Mouse (Mus musculus): ENCODE results near the gene Rtca. TPM values are rescaled to one million over a fixed set of nuclear protein-coding genes. Genes with fewer than 3 reads are reported as not detected.

Rtca gene
- total RNA-seq (2021): 10 to 100 TPM; 24.3 to 25.7 TPM

GRCm38 (mm10) chr3:116507772-116508351 is at the start of gene Rtca:
Gene Rtca, minus strand, starts transcription at chr3:116508208.
- intact Hi-C loops (cut with DNase I): loop anchor here (2.0 to 5.0 kb wide), 6 partner anchors 69 to 324 kb away; partner anchors contain the start of genes Cdc14a and Sass6
- peak; percentile 99 for DNase-seq

- DNase-seq: no peak
- intact Hi-C loops (cut with DNase I): no loop called here
These were observed 43.4 kb upstream of the Rtca start for GRCm38 (mm10) chr3:116551362-116551761.

DNA sequence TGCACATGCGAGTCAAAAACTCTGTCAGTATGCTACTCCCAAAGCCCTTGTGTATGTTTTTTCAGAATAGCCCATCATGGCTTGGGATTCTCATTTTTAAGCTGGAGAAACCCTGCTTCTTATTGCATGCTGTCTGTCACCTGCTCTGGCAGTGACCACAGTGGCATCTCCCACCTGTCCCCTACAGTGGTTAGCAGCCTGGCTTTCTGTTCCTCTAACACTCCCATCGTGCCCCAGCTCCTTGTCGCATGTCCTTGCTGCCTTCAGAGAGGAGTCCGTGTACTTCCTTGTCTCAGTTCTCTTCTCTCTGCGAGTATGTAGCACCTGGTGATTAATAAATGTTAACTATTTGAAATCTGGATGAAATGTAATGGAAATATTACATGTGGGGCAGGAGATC is 39.4 kb upstream of the Rtca start:
- no peak for DNase-seq
- intact Hi-C loops (cut with DNase I): no loop called here

- no peak for DNase-seq
- intact Hi-C loops (cut with DNase I): no loop called here
These were observed 34.5 kb upstream of the Rtca start for GRCm38 (mm10) chr3:116542532-116542931.

DNA sequence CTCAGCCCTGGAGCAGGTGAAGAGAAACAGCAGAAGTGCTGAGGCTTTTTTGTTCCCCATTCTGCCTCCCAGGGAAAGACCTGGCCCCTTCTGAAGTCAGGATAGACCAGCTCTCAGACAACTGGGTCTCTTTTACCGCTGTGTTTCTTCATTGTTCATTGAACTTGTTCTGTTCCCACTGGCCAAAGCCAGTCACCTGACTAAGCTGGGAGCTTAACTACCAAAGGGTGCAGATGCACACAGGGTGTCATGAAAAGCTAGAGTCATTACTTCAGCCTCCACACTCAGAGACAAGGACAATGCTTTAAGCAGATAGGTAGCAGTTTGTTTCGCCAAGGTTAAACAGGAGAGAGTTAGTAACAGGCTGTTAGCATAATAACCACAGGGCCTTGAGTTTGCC is 34.1 kb upstream of the Rtca start:
- intact Hi-C loops (cut with DNase I): no loop called here
- DNase-seq: no peak

DNA sequence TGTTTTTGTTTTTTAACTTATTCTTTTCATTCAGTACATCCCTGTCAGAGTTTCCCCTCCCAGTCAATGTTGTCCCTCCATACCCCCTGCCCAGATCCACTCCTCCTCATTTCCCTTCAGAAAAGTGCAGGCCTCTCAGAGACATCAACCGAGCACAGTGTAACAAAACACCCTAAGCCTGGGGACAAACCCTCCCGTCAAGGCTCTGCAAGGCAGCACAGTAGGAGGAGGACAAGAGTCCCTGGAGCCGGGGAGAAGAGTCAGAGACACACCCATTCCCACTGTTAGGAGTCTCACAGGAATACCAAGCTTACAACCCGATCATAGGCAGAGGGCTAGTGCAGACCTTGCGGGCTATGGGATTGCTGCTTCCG is 29.2 kb upstream of the Rtca start:
- intact Hi-C loops (cut with DNase I): no loop called here
- DNase-seq: no peak

DNA sequence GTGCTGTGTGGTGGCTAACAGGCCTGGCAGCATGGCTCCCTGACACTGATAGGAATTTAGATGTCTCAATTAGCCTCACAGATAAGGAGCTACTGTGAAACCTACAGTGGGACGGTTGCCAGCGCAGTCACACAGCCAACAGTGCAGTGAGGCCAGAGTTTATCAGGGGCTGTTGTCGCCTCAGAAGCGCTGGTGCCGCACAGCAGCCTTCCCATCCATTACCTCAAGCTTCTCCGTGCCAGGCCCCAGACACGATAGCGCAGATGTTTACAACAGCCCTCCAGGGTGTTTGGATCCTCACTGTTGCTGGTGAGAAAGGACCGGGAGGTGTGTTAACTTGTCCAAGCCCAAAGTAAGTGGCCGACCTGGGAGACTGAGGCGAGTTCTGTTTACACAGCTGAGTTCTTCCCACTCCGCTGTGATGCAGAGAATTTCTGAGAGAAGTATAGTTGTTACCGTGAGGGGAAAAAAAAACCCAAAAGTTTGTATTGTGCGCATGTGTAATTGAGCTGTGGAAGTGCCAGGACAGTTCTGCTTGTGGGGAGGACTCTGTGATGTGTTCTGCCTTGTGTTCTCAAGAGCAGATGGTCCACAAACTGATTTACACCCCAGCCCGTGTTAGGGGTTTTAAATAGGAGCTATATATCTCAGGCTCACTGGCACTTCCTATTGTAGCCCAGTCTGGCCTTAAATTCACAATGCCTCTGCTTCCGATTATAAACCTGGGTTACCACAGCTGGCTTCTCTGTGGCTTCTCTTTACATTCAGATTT is 28.6 kb upstream of the Rtca start:
- intact Hi-C loops (cut with DNase I): no loop called here
- DNase-seq: peak; percentile 69 to 81

GRCm38 (mm10) chr3:116530826-116531225 is 22.8 kb upstream of the Rtca start:
- intact Hi-C loops (cut with DNase I): no loop called here
- DNase-seq: peak in 1 of 2 experiments; percentile 39

DNA sequence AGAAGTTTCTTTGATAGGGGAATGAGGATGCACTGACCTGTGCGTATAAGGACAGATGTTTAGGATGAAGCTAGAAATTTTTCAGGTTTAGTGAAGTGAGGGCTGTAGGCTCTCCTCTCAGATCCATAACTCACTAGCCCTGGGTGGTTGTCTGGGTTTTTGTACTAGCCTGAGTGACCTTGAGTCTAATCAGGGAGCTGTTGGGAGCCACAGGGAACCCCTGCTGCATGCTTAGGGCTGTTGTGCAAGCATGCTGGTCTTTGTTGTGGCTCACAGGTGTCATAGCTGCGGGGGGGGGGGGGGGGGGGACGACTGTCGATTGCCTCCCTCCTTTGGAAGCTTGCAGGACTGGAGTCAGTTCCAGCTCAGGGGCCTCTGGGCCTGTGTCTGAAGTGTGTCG is 21.7 kb upstream of the Rtca start:
- DNase-seq: no peak
- intact Hi-C loops (cut with DNase I): no loop called here

DNA sequence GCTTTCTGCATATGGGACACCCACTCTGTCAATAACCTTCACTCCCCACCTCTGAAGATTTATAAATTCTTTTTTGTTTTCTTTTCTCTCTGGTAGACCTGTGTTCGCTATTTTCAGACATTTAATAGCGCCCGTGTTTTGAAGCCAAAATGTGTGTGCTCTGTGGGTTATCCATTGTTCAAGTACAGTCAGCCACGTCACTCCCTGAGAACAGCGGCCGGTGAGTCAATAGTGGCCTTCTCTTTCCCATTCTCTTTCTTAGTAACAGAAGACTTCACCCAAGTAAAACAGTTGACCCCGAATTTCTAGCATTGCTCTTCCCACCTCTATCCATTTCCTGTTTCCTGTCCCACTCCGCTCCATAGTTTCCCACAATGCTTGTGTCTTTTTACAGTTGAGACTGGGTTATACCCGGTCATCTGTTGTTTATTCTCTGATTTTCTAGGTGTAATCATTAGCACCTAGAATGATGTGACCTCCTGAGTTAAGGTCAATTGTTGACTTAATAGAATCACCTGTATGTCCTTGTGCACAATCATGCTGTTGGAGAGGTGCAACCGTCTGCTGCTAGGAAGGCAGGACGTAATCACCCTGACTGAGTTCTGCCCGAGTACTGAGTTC is 12.2 kb upstream of the Rtca start:
- DNase-seq: no peak

GRCm38 (mm10) chr3:116512904-116513716 is 5.1 kb upstream of the Rtca start, which contains the start of gene Dbt:
Gene Dbt, plus strand, starts transcription at chr3:116513070.
- peak; percentile 90 for DNase-seq
- intact Hi-C loops (cut with DNase I): no loop called here

More for the DNA sequence above, 12.2 kb upstream of the Rtca start:
- intact Hi-C loops (cut with DNase I): no loop called here

- DNase-seq: no peak
- intact Hi-C loops (cut with DNase I): no loop called here
These were observed 4.3 kb upstream of the Rtca start for GRCm38 (mm10) chr3:116512151-116512903.

DNA sequence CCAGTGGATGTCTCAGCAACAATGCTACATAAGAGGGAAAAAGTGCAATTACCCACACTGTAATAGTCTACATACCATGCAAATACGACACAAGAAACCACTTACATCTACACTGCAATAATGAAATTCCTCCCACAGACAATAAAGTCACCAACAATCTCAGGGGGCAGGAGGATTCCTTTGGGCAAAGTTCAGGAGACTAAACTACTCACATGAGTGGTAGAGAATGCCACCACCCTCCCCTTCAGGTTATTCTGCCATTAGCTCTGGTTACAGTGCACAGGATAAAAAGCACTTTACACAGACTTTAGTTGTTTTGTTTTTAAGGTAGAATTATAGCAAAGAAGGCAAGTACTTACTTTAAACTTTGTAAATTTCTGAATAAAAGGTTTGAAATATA is 12.3 kb downstream of the Rtca start:
- intact Hi-C loops (cut with DNase I): loop anchor here (2.0 kb wide), 1 partner anchor 163 kb away; no protein-coding TSS in a partner anchor
- no peak for DNase-seq

- intact Hi-C loops (cut with DNase I): loop anchor here (2.0 to 5.0 kb wide), 2 partner anchors 161 to 466 kb away; no protein-coding TSS in a partner anchor
- DNase-seq: no peak
These were observed 14.3 kb downstream of the Rtca start for GRCm38 (mm10) chr3:116493658-116494057.

- intact Hi-C loops (cut with DNase I): loop anchor here (5.0 kb wide), 1 partner anchor 465 kb away; no protein-coding TSS in a partner anchor
- no peak for DNase-seq
These were observed 16.0 kb downstream of the Rtca start for GRCm38 (mm10) chr3:116491923-116492454.

GRCm38 (mm10) chr3:116490920-116491319 is 17.1 kb downstream of the Rtca start:
- DNase-seq: no peak
- intact Hi-C loops (cut with DNase I): loop anchor here (5.0 kb wide), 1 partner anchor 464 kb away; no protein-coding TSS in a partner anchor

- intact Hi-C loops (cut with DNase I): no loop called here
- DNase-seq: no peak
These were observed 24.7 kb downstream of the Rtca start for GRCm38 (mm10) chr3:116483271-116483670.

GRCm38 (mm10) chr3:116482724-116483123 is 25.3 kb downstream of the Rtca start:
- no peak for DNase-seq
- intact Hi-C loops (cut with DNase I): no loop called here

DNA sequence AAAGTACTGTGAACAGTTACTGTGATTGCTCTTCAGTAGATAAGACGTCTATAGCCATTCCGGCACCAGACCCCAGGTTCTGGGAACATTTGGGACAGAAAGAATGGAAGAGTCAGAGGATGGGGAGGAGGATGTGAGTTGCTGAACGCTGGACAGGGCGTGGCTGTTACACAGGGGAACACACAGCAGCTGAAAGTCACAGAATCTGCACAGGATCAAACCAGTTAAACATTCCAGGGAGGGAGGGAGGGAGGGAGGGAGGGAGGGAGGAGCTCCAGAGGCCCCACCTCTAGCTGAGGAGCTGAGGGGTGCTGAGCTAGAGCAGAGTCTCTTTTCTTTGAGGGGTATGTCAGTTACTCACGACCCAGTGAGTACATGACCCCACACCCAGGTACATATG is 27.1 kb downstream of the Rtca start:
- intact Hi-C loops (cut with DNase I): no loop called here

DNA sequence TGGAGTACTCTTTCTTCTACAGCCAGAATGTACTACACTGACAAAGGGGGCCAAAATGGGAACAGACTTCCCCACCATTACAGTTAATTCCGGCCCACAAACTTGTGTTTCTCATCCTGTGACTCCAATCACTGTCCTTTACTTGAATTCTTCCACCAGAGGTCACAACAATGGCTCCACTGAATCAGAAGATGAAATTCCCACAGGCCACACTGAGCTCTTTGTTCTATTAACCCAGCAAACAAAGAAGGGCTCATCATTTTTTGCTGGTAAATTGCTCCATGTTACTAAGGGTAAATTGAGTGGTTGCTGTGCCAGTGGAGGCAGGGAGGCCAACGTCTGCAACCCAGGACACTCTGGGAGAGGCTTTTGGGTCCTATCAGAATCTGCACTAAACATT is 27.9 kb downstream of the Rtca start:
- intact Hi-C loops (cut with DNase I): no loop called here
- DNase-seq: no peak

More for the DNA sequence above, 27.1 kb downstream of the Rtca start:
- no peak for DNase-seq
